Mouse (Mus musculus) heart, postnatal 10 days (tissue): ENCODE measurements around the gene Mrpl1. TPM values are rescaled to one million over a fixed set of nuclear protein-coding genes. Genes with fewer than 3 reads are reported as not detected.

Experiments used
- DNase-seq, 2 experiments: peaks; one replicate each; pipeline ENCODE4 v3.0.0; 2021
- intact Hi-C: fragments of 180-260 bp; cut with DNase I; formaldehyde crosslinking; loops from one replicate; pipeline ENCODE4 v1.15.1; 2025
- total RNA-seq, 2 experiments: library from RNA; stranded (reverse); gene quantifications; 2 replicates each; pipeline ENCODE4 v1.2.3; 2021

Mrpl1 gene
- total RNA-seq, 2 experiments from 2014 or later = 25.1 to 27.0 TPM

- intact Hi-C loops = no loop called here
- DNase-seq = no peak
Measured at GRCm38 (mm10) chr5:96201462-96202154, 7.7 kb upstream of the Mrpl1 start.

- peak; percentile 59 to 69 for DNase-seq
- intact Hi-C loops = no loop called here
Measured at GRCm38 (mm10) chr5:96206897-96207296, 2.4 kb upstream of the Mrpl1 start.

- DNase-seq = no peak
- intact Hi-C loops = no loop called here
Measured at GRCm38 (mm10) chr5:96207531-96207930, 1.8 kb upstream of the Mrpl1 start.

GRCm38 (mm10) chr5:96208543-96208942 is 750 bp upstream of the Mrpl1 start:
- no peak for DNase-seq
- intact Hi-C loops = no loop called here

- peak; percentile 95 to 97 for DNase-seq
- intact Hi-C loops = loop anchor here (2.0 to 5.0 kb wide), 2 partner anchors 49 to 123 kb away; no protein-coding TSS in a partner anchor
Measured at GRCm38 (mm10) chr5:96209916-96210583, 757 bp downstream of the Mrpl1 start.

- intact Hi-C loops = no loop called here
- DNase-seq = no peak
Measured at GRCm38 (mm10) chr5:96218648-96219047, 9.4 kb downstream of the Mrpl1 start.

- intact Hi-C loops = no loop called here
- DNase-seq = no peak
Measured at GRCm38 (mm10) chr5:96219512-96219911, 10.2 kb downstream of the Mrpl1 start.

- DNase-seq = no peak
- intact Hi-C loops = no loop called here
Measured at GRCm38 (mm10) chr5:96221298-96221697, 12.0 kb downstream of the Mrpl1 start.

GRCm38 (mm10) chr5:96221812-96222585 is 12.7 kb downstream of the Mrpl1 start:
- DNase-seq = peak; percentile 29 to 31

GRCm38 (mm10) chr5:96222964-96223363 is 13.7 kb downstream of the Mrpl1 start:
- DNase-seq = no peak
- intact Hi-C loops = no loop called here

More at GRCm38 (mm10) chr5:96221812-96222585, 12.7 kb downstream of the Mrpl1 start:
- intact Hi-C loops = no loop called here

- intact Hi-C loops = no loop called here
- no peak for DNase-seq
Measured at GRCm38 (mm10) chr5:96226490-96226889, 17.2 kb downstream of the Mrpl1 start.

GRCm38 (mm10) chr5:96228967-96229366 is 19.7 kb downstream of the Mrpl1 start:
- no peak for DNase-seq
- intact Hi-C loops = no loop called here

GRCm38 (mm10) chr5:96238797-96239196 is 29.5 kb downstream of the Mrpl1 start:
- intact Hi-C loops = no loop called here
- no peak for DNase-seq

GRCm38 (mm10) chr5:96240856-96241255 is 31.6 kb downstream of the Mrpl1 start:
- intact Hi-C loops = no loop called here
- DNase-seq = no peak

- intact Hi-C loops = no loop called here
- DNase-seq = no peak
Measured at GRCm38 (mm10) chr5:96244511-96244910, 35.2 kb downstream of the Mrpl1 start.

GRCm38 (mm10) chr5:96253995-96254394 is 44.7 kb downstream of the Mrpl1 start:
- DNase-seq = no peak
- intact Hi-C loops = no loop called here

GRCm38 (mm10) chr5:96255166-96255565 is 45.9 kb downstream of the Mrpl1 start:
- DNase-seq = no peak
- intact Hi-C loops = no loop called here

GRCm38 (mm10) chr5:96258210-96258609 is 48.9 kb downstream of the Mrpl1 start:
- intact Hi-C loops = no loop called here
- DNase-seq = no peak

- peak; percentile 44 to 70 for DNase-seq
- intact Hi-C loops = loop anchor here (1.0 to 5.0 kb wide), 2 partner anchors 501 to 790 kb away; no protein-coding TSS in a partner anchor
Measured at GRCm38 (mm10) chr5:96267017-96267702, 57.9 kb downstream of the Mrpl1 start.

GRCm38 (mm10) chr5:96271070-96271469 is 61.8 kb downstream of the Mrpl1 start:
- DNase-seq = no peak
- intact Hi-C loops = no loop called here

GRCm38 (mm10) chr5:96305786-96306185 is 96.5 kb downstream of the Mrpl1 start:
- intact Hi-C loops = no loop called here
- DNase-seq = no peak
